Mouse (Mus musculus): Measurements from ENCODE around the gene Serhl.
A peak's percentile ranks its signal among the peaks of the same experiment; 100 is the strongest.
"Not testable (repeated sequence)": the region's sequence is repeated elsewhere in the genome, so short reads cannot be mapped to it uniquely, and the experiment has no call there.

The Serhl gene

DNA sequence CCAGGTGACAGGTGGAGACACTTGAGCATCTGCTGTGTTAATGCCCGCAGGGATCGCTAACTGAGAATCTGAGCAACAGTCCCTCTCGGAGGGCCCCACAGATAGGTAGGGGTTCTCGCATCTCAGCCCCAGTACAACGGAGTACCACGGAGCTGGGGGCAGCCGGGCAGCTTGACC lies at the start of gene Serhl:
Serhl (plus strand) TSS at position 78 of the 177 bp plus-strand sequence.
- DNase-seq (ENCODE audit: low spot score): no peak

- DNase-seq (ENCODE audit: low spot score): no peak
Observed at GRCm38 (mm10) chr15:83040156-83040555, 49.1 kb upstream of the Serhl start.

DNA sequence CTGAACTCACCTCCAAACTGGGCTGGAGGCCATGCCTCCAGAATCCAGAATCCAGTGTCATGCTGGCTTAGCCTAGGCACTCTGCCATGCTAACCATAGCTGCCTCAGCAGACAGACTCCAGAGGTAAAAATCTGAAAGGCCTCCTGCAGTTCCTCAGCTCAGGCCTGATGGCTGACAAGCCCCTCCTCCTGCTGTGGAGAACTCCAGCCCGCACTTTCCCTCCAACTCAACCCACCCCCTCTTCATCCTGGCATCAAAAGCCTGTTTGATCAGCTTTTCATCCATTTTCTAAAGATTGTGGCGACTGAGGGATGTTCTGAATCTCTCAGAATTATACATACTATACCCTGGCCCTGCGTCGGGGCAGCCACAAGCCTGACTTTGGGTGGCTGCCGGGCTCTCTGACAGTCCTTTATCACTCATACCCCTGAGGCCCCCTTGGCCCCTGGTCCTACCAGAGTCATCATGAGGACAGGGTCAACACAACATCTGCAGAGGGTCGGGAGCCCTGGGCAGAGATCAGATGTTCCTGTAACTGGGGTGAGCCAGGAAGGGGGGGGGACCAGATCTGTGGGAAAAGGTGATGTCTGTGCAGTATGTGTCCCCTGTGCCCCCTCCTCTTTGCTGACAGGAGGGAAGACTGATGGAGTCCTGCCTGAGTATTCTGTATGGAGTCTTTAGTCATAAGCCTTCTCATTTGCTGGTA lies 46.5 kb upstream of the Serhl start:
- DNase-seq (ENCODE audit: low spot score): no peak

- no peak for DNase-seq (ENCODE audit: low spot score)
Observed at GRCm38 (mm10) chr15:83043362-83043708, 46.0 kb upstream of the Serhl start.

- not testable (repeated sequence) for DNase-seq (ENCODE audit: low spot score)
Observed at GRCm38 (mm10) chr15:83045565-83045964, 43.7 kb upstream of the Serhl start.

DNA sequence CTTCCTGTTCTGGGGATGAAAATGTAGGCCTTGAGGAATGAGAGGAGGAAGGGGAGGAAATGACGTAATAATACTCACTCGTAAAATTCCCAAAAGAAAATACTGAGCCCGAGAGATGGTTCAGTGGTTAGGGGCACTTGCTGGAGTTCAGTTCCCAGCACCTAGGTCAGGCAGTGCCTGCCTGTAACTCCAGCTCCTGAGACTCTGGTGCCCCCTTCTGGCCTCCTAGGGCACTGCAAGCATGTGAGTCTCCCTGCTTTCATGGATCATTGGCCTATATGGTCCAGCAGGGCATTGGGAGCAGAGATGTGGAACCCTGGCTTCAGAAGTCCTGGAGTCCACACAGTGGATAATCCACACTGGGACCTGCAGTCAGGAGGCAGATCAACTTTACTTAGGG lies 43.0 kb upstream of the Serhl start:
- DNase-seq (ENCODE audit: low spot score): peak; percentile 63

- DNase-seq (ENCODE audit: low spot score): no peak
Observed at GRCm38 (mm10) chr15:83046730-83047129, 42.6 kb upstream of the Serhl start.

DNA sequence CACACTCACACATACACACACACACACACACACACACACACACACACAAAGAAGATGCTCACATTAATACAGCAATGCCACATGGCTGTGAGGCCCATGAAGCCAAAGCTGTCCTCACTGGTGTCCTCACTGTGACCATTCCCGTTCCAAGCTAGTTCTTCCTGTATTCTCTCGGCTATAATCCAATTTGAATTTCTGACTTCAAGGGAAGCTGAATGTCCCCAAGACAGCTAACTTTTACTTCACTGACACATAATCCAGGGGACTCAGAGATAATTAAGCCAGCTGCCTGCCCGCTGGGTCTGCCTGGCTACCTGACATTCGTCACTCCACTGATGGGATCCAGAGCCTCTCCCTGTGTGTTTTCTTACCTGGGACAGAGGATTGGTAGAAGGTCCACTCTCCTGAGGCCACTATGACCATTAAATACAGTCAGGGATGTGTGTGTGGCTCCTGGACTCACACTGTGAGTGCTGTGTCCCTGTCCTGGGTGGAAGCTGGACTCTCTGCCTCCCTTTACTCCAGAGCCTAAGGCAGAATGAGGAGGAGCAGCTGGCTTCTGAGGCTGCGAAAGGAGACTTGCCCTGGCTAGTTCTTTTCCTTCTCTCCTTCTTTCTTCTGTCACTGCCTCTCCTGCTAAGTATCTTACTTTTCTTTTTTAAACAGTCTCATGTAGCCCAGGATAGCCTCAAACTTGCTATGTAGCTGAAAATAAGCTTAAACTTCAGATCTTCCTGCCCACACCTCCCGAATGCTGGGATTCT lies 36.8 kb upstream of the Serhl start:
- DNase-seq (ENCODE audit: low spot score): no peak

GRCm38 (mm10) chr15:83053261-83053660 lies 36.0 kb upstream of the Serhl start:
- no peak for DNase-seq (ENCODE audit: low spot score)

- DNase-seq (ENCODE audit: low spot score): no peak
Observed at GRCm38 (mm10) chr15:83055569-83055968, 33.7 kb upstream of the Serhl start.

DNA sequence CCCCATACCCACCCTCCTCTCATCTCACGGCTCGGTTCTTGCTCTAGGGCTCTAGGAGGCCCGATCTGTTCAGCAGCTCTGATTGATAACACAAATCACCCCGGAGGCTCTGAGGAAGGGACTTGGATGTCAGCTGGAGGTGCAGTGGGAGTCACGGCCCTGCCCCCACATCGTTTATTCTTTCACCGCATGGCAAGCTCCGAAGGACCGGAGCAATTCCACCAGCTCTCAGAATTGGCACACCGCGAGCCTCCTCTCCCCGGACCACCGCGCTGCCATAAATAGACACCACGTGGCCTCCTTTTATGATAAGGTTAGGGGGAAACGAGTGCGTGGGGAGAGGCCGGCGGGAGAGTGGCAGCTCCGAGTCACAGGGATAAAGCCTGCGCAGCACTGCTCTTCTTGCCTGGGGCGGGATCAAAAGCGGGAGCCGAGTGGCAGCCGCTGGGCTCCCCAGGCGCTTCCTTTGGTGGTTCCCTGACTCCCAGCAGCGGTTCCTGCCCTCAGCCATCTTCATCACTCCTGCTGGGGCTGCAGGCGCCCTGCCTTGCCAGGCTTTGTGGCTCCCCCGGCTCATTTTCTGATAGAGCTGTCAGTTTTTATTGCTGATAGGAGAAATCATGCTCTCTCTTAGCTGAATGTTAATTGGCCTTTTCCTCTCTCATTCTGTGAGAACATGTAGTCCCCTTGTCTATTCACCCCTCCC lies 32.8 kb upstream of the Serhl start:
- DNase-seq (ENCODE audit: low spot score): peak; percentile 70

DNA sequence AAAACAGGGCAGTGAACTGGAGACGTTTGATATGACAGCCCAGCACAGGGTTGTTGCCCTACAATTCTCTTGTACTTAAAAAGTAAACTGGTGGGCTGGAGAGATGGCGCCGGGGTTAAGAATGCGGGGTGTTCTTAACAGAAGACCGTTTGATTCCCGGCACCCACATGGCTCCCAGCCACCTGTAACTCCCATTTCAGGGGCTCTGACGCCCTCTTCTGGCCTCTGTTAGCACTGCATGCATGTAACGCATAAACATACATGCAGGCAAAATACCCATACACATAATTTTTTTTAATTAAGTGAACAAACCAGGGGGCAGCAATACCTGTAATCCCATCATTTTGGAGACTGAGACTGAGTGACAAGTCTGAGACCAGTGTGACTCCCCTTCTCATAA lies 31.8 kb upstream of the Serhl start:
- DNase-seq (ENCODE audit: low spot score): peak; percentile 69

- DNase-seq (ENCODE audit: low spot score): no peak
Observed at GRCm38 (mm10) chr15:83059233-83059660, 30.1 kb upstream of the Serhl start.

DNA sequence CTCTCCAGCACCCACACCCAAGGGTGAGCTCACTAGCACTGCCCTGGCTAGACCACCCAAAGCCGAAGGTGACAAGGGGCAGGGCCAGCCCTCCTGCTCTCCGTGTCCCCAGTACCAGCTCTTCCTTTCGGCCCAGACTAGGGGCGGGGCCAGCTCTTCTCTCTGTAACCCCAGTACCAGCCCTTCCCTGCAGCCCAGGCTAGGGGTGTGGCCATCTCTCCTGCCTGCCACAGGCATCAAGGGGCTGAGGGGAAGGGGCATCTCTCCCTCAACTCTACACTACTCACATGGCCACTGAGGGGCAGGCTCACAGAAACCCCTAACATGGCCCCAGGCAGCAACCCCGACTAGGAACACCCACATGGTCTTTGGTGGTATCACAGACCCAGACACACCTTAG lies 27.6 kb upstream of the Serhl start:
- no peak for DNase-seq (ENCODE audit: low spot score)

DNA sequence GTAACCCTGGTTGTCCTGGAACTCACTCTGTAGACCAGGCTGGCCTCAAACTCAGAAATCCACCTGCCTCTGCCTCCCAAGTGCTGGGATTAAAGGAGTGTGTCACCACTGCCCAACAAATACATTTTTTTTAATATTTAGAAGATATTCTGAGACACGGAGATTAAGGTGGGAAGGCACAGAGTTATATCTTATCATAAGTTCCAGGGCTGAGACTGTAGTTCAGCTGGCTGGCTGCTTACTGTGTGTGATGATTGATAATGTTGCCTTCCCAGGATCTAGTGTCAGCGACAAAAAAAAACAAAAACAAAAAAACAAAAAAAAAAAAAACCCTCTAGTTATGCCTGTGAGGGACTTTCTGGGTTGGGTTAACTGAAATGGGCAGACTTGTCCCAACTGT lies 26.7 kb upstream of the Serhl start:
- not testable (repeated sequence) for DNase-seq (ENCODE audit: low spot score)

DNA sequence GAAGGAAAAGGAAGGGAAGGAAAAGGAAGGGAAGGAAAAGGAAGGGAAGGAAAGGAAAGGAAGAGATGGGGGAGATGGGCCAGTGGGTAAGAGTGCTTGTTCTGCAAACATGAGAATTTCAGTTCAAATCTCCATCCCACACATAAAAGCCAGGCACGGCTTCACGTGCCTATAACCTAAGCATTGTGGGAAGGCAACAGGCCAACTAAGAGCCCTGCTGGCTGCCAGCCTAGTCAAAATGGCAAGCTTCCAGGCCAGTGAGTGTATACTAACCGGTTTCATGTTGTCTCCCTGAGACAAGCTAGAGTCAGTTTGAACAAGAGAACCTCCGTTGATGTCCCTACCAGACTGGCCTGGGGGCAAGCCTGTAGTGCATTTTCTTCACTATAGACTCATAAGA lies 23.8 kb upstream of the Serhl start:
- no peak for DNase-seq (ENCODE audit: low spot score)

- no peak for DNase-seq (ENCODE audit: low spot score)
Observed at GRCm38 (mm10) chr15:83068270-83068669, 21.0 kb upstream of the Serhl start.

DNA sequence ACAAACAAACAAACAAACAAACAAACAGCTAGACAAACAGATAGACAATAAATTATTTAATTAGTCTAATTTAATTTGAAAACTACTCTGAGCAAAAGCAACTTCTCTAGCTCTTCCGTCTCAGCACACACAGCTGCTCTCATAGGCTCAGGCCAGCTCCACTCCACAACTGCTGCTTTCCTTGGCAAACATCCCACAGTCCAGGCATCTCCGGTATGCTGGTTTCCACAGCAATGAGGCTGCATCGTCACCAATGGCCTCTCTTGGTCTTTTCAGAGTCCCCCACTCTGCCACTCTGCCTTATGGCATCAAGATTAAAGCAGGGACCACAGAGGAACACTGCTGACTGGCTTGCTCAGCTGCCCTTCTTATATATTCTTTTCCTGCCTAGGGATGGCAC lies 18.4 kb upstream of the Serhl start:
- DNase-seq (ENCODE audit: low spot score): no peak

- no peak for DNase-seq (ENCODE audit: low spot score)
Observed at GRCm38 (mm10) chr15:83071752-83072151, 17.6 kb upstream of the Serhl start.

DNA sequence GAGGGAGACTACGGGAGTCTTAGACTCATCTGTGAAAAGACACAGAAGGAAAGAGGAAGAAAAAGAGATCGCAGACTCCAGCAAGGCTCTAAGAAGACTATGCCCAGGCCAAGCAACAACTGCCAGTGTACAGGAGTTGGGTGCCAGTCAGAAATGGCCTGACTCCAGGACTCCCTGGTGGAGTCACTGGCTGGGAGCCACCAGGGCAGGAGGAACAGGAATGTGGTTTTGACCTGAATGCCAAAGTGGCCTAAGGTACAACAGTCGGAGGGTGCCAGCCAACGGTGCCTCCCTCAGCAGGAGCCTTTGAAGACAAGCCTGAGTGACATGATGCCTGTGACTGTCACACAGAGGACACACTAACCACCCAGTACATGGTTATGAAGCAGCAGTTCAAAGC lies 15.1 kb upstream of the Serhl start:
- no peak for DNase-seq (ENCODE audit: low spot score)

DNA sequence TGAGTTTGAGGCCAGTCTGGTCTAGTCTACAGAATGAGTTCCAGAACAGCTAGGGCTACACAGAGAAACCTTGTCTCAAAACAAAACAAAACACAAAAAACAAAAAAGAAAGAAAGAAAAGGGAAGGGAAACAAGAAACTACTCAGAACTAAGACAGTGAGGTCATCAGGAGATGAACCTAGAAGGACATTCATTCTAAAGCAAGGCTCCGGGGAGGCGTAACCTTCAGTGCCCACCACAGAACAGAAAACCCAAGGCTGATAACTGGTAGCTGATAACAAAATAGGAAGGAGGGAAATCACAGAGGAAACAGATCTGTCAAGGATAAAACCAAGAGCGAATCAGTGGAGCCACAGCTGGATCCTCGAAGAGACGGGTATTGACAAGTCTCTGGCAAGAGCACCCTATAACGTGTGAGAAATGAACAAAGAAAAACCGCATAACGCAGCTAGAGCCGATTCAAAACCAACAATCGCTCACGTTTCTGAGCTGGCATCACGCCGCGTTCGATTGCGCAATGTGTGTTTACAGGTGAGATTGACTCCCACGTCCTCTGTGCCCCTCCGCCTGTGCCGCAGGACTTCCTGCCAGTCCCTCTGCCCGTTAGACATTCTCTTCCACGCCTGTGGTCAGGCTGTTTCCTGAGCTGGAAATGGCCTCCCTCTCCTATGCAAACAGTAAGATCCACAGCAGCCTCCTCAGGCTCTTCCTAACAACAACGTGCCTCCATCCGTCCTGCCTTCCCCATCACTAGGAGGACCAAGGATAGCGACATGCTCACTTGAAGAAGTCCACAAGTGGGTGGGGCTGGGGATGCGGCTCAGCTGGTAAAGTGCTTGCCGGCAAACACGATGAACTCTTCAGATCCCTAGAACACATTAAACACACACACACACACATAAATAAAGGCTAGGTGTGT lies 13.4 kb upstream of the Serhl start:
- DNase-seq (ENCODE audit: low spot score): no peak

- no peak for DNase-seq (ENCODE audit: low spot score)
Observed at GRCm38 (mm10) chr15:83083530-83083929, 5.8 kb upstream of the Serhl start.

Data from testis, postnatal 14 days (tissue).